Mouse (Mus musculus) right cerebral cortex, postnatal 10 days (tissue): Measurements from ENCODE around the gene Zbtb22.
"Not testable (repeated sequence)": the region's sequence is repeated elsewhere in the genome, so short reads cannot be mapped to it uniquely, and the experiment has no call there.

ENCODE experiments used
- DNase-seq, 2 experiments: peaks; one replicate each; pipeline ENCODE4 v3.0.0; 2021; ENCODE audit warnings: low spot score in 2 of 2

The Zbtb22 gene

DNA sequence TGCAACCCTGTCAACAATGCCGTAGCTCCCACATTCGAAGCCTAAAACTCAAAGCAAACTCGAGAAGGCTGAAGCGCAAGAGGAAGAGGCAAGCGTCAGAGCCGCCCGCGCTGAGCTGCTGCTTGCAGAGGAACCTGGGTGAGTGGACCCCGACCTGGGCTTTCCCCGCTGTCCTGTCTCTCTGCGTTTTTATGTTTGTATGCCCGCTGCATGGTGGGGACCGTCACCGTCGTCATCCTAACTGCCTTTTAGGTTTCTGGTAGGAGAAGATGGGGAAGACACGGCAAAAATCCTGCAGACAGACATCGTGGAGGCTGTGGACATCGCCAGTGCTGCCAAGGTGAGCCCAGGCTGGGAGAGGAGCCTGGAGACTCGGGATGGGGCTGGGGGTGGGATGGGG, 25.7 kb downstream of the Zbtb22 start:
- no peak for DNase-seq

DNA sequence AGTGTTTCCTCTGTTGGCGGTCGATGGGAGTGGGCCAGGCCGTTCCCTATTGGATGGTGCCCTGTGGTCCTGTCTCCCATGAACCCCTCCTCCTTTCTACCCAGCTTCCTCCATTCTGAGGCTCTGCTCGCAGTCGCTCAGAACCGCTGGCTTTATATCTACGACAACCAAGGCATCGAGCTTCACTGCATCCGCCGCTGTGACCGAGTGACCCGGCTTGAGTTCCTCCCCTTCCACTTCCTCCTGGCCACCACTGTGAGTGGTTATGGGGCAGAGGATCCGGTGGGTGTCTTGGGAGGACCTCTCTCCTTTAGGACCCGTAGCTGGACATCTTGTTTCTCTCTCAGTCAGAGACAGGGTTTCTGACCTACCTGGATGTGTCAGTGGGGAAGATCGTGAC, 27.8 kb downstream of the Zbtb22 start:
- DNase-seq = no peak

DNA sequence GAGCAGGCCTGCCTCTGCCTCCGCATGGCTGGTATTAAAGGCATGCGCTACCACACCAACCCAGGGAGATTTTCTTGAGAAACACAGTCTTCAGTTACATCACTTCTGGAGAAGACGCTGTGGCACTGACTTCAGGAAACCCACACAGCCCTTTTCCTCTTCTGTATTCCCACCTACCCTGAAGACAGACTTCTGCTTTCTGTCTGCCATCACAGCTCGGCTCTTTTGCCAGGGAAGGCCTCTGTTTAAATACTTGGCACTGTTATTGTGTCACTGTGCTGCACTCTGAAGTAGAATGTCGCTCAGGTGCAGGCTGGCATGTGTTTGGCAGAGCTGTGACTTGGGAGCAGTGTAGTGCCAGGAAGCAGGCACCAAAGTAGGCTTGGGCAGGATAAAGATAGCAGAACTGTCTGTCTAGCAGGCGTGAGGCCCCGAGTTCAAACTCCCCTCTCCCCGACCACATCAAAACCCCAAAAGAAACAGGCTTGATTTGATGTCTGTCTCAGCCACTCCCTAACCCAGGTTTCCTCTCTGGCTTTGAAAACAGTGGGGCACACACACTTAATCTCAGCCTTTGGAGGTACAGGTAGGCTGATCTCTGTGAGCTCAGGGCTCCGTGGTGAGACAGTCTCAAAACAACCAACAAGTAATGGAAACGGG, 31.9 kb downstream of the Zbtb22 start:
- DNase-seq = no peak

DNA sequence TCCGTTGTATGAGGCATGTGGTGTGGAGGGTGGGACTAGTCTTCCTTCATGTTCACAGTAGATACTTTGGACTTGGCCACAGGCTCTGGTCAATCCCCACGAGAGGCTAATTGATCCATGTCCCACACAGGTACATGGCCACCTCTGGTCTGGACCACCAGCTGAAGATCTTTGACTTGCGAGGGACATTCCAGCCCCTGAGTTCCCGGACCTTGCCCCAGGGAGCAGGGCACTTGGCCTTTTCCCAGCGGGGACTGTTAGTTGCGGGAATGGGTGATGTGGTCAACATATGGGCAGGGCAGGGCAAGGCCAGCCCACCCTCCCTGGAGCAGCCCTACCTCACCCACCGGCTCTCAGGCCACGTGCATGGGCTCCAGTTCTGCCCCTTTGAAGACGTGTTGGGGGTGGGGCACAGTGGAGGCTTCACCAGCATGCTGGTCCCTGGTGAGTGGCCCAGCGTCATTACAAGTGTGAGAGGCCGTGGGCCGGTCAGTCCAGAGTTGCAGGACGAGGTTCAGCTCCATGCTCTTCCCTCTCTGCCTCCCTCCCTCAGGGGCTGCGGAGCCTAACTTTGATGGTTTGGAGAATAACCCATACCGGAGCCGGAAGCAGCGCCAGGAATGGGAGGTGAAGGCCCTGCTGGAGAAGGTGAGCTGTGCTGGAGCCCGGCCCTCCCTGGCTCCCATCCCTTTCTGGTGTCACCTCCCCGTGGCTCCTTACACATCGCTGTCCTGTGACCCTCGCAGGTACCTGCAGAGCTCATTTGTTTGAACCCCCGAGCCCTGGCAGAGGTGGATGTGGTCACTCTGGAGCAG, 32.6 kb downstream of the Zbtb22 start:
- DNase-seq = no peak

- no peak for DNase-seq
Observed at GRCm38 (mm10) chr17:33948905-33949537, 33.3 kb downstream of the Zbtb22 start.

- no peak for DNase-seq
Observed at GRCm38 (mm10) chr17:33950131-33950625, 34.5 kb downstream of the Zbtb22 start.

DNA sequence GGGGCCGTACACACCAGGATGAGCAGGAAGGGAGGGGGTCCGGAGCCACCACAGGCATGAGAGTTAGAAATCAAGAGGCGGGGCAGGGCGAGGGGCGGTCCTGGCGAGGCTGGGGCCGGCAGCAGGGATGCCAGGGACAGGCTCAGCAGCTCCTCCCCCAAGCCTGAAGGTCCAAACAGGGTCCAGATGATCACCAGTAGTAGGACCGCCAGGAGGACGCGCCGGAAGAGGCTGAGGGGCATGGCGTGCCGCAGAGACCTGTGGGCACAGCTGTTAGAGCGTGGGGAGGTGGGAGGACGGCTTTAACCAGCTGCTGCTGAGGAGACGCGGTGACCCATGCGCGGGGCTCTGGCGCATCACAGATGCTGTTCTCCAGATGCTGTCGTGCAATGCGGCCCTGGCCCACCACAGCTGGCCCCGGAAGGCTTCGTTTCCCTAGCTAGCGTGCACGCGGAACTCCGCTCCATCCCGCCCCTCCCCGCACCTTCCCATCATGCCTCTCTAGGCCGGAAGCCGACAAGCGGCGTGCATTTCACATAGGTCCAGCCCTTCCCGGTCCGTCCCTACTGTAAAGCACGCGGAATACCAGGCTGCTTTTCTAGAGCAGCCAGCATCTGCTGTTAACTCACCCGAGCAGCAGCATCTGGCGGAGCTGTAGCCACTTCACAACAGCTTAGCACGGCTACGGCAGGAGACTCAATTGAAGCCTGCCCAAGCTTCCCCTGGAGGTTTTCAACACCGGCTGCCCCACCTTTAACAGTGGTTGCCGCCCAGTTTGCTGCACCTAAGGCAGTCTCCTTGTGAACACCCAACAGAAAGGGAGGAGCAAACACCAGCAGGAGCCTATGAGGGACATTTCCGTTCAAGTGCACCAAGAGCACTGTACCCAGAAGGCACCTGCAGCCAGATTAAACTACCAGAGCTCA, 35.6 kb downstream of the Zbtb22 start, which contains the start of gene B3galt4:
Gene B3galt4 (minus strand): TSS at position 468 of the 926 bp plus-strand sequence.
- peak; percentile 89 for DNase-seq

- DNase-seq = not testable (repeated sequence)
Observed at GRCm38 (mm10) chr17:33952015-33952414, 36.3 kb downstream of the Zbtb22 start.

DNA sequence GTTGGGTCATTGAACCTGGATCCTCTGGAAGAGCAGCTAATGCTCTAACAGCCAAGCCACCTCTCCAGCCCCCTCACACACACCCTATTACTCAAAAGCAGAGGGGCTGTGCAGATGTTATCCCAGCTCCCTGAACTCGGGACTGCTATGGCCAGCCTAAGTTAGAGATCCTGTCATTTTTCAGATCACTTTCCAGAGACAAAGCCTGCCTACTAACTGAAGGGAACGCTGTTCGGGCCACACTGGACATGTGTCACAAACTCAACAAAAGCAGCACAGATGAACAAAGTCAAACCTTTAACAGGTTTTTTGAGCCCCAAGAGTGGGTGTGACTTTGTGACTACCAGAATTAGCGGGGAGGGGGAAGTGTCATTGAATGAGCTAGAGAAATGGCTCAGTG, 37.2 kb downstream of the Zbtb22 start:
- peak in 1 of 2 experiments; percentile 20 for DNase-seq

DNA sequence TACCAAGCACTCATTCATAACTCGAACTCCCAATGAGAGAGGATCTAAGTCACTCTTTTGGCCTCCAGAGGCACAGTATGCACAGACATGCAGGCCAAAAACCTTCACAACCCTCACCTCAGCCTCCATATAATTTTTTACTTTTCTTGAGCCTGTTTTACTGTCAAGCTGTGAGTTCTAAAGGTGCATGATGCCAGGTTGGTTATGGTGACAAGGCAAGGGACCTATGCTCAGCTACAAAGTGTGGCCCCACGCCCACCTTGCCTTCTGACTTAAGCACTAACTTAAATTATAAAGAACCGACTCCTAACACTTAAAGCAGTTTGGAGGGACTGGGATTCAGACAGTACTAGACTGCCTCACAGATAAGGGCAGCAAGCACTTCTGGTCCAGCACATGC, 37.6 kb downstream of the Zbtb22 start:
- peak in 1 of 2 experiments; percentile 21 for DNase-seq

GRCm38 (mm10) chr17:33953961-33954565, 38.4 kb downstream of the Zbtb22 start:
- DNase-seq = no peak

DNA sequence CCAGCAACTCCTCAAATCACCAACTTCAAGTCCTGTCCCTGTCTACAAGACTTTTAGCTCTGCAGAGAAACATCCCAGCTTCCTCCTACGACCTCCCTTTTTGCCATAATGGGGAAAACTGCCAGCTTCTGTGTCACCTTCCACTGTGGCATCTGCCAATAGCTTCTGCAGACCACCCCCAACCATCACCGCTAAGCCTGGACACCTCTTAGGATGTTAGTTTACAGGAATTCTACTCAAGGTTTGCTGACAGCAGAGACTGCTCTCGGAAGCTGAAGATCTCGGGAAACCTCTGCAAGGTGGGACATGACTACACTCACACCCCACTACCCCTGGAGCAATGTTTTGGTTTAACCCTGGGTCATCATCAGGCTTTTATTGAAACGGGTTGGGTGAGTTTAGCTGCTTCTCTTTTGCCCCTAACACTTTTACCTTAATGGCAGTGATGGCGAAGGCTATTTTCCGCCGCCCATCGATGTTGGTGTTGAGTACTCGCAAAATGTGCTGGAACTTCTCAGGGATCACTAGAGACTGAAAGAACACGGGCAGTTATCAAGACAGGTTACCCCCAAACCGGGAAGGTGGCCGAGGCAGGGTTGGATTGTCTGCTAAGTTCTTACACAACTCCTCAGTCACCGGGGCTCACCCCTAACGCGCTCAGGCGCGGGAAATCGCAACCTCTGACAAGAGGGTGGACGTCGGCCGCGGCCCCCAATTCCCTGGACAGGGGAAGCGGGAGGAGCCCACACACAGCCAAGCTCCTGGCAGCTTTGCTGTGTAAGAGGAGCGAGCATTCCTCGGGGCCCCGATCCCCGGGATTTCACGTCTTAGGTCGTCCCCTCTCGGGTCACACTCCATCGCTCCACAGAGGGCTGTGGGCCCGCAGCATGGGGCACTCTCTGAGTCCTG, 39.2 kb downstream of the Zbtb22 start:
- DNase-seq = peak in 1 of 2 experiments; percentile 52

- DNase-seq = peak; percentile 97 to 98
Observed at GRCm38 (mm10) chr17:33955555-33956214, 40.0 kb downstream of the Zbtb22 start, which contains the start of the genes Vps52 and Rps18. Gene Vps52 (plus strand): TSS chr17:33955812. Gene Rps18 (minus strand): TSS chr17:33956001.

- no peak for DNase-seq
Observed at GRCm38 (mm10) chr17:33956336-33956735, 40.6 kb downstream of the Zbtb22 start.

DNA sequence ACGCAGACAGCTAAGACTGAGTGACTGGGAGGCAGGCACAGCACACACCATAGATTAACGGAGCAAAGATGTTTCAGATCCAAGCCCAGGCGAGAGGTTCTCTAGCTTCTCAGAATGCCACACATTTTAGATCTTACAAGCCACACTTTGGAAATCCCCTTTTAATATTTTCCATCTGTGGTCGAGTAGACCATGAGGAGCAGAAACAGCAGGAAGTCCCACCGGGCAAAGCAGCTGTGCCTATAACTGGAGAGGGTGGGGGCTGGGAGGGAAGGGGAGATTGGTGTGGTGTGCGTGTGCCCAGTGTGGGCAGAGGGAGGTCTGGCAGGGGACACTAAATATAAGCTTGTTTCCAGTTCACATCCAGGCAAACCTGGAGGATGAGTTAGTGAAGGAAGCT, 41.8 kb downstream of the Zbtb22 start:
- no peak for DNase-seq

DNA sequence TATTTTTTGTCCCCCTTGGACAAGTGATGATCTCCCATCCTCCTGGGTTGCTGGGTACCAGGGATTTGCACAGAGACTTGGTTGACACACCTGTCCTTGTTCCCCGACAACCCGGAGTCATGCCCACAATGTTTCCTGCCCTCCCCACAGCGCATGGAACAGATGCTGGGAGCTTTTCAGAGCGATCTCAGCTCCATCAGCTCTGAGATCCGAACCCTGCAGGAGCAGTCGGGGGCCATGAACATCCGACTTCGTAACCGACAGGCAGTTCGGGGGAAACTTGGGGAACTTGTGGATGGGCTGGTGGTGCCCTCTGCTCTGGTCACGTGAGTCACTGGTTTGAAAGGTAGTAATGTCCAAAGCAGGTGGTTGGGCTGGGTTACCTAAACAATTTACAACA, 42.7 kb downstream of the Zbtb22 start:
- peak in 1 of 2 experiments; percentile 25 for DNase-seq

DNA sequence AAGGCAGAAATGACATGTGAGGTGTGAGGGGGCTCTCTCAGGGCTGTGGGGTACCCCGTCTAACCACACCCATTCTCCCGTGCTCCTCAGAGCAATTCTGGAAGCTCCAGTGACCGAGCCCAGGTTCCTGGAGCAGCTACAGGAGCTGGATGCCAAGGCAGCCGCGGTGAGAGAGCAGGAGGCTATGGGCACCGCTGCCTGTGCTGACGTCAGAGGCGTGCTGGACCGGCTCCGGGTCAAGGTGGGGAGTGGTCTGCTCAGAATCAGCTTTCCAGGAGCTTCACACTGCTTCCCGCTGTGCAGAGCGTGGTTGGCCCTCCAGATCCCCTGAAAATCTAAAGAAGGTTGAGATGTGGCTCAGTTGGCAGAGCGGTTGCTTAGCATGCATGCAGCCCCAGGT, 43.4 kb downstream of the Zbtb22 start:
- DNase-seq = peak in 1 of 2 experiments; percentile 35

- peak in 1 of 2 experiments; percentile 21 for DNase-seq
Observed at GRCm38 (mm10) chr17:33959948-33960347, 44.2 kb downstream of the Zbtb22 start.

- DNase-seq = no peak
Observed at GRCm38 (mm10) chr17:33962876-33963275, 47.2 kb downstream of the Zbtb22 start.
